Mouse (Mus musculus): ENCODE data around the gene Adck2. TPM values are rescaled to one million over a fixed set of nuclear protein-coding genes. Genes with fewer than 3 reads are reported as not detected.

The Adck2 gene
- 17.2 and 17.9 TPM in 2 replicates for polyA plus RNA-seq (2015; fragmentation: Nextera tagmentation; extraction: Ambion mirVana)

GRCm38 (mm10) chr6:39573791-39574554 is at the start of gene Adck2:
Adck2 (plus strand) TSS chr6:39573873.

GRCm38 (mm10) chr6:39557723-39558261 is 15.9 kb upstream of the Adck2 start, which contains the start of gene Dennd2a:
Dennd2a (minus strand) TSS chr6:39557867.

DNA sequence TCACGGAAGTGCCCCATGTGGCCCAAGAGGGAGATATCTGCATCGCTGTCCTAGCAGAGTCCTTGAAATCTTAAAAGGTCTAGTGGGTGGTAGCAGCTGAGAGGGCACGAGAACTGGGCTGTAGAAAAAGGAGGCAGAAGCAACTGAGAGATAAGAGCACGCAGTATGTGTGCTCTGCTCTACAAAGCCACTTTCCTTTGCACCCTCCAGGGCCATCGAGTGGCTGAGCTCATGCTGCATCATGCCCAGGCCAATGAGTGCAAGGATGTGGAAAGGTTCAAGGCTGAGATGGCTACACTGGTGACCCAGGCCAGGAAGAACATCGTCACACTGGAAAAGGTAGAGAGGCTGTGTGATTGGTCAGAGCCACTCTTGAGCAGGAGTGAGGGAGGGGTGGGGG is 11.8 kb downstream of the Adck2 start, which contains the start of gene Gm42420:
TSS of gene Gm42420 (plus strand) at position 237 of the 400 bp plus-strand sequence.

GRCm38 (mm10) chr6:39592401-39593214 is 18.9 kb downstream of the Adck2 start, which contains the start of gene Ndufb2:
Ndufb2 (plus strand) TSS chr6:39592574.

Other genes with a start within 250 kb of the Adck2 start
- gene Slc37a3, start 196.2 kb upstream of the Adck2 start, polyA plus RNA-seq (2015; fragmentation: Nextera tagmentation; extraction: Ambion mirVana), result 29.2 and 31.6 TPM in 2 replicates
- gene Rab19, start 192.7 kb upstream of the Adck2 start, polyA plus RNA-seq (2015; fragmentation: Nextera tagmentation; extraction: Ambion mirVana), result 3.0 and 3.2 TPM in 2 replicates
- gene Mkrn1, start 153.4 kb upstream of the Adck2 start, polyA plus RNA-seq (2015; fragmentation: Nextera tagmentation; extraction: Ambion mirVana), result 53.6 and 91.0 TPM in 2 replicates
- gene Dennd2a, start 16.0 kb upstream of the Adck2 start, polyA plus RNA-seq (2015; fragmentation: Nextera tagmentation; extraction: Ambion mirVana), result 5.7 and 6.7 TPM in 2 replicates
- gene Gm42420, start 11.9 kb downstream of the Adck2 start, polyA plus RNA-seq (2015; fragmentation: Nextera tagmentation; extraction: Ambion mirVana), result 1.8 TPM in 1 of 2 replicates, not detected in the other
- 485 and 503 TPM in 2 replicates for gene Ndufb2, start 18.7 kb downstream of the Adck2 start, polyA plus RNA-seq (2015; fragmentation: Nextera tagmentation; extraction: Ambion mirVana)
- gene Braf, start 151.6 kb downstream of the Adck2 start, polyA plus RNA-seq (2015; fragmentation: Nextera tagmentation; extraction: Ambion mirVana), result 9.7 and 11.2 TPM in 2 replicates
- gene Mrps33, start 237.1 kb downstream of the Adck2 start, polyA plus RNA-seq (2015; fragmentation: Nextera tagmentation; extraction: Ambion mirVana), result 107 and 113 TPM in 2 replicates

Measured in urinary bladder, postnatal 0 days (tissue).